9 mouse cellular contexts compared by ENCODE assay signal in genomic region chr3:122418564-122419274, GRCm38 (mm10).
DNase-seq lines count a peak whose midpoint lies in the region; ATAC-seq and TF ChIP-seq lines count a peak whose summit lies in the region.
"Had no signal": no experiment of that assay in that cellular context is flagged by ENCODE, and none has a peak within 500 bp of the region (broad histone marks: within the 10 kb centered on the region; RNA-seq: fewer than 3 reads in every experiment).

No protein-coding gene starts in this region.

- peaks cover 42% of the 10 kb centered on the region for H3K79me2 ChIP-seq in CH12.LX (replicated peaks; ENCODE audit: control insufficient read depth, extremely low read depth, insufficient read depth, poor library complexity, severe bottlenecking)

- peaks cover 5 to 38% of the 10 kb centered on the region in 2 experiments for H3K4me1 ChIP-seq in CH12.LX (ENCODE audit: control insufficient read depth in 1 of 2, insufficient read depth in 2 of 2)
- H3K4me1 ChIP-seq in hindbrain, embryonic 13.5 days (replicated peaks), result peaks cover 30% of the 10 kb centered on the region
- H3K4me1 ChIP-seq in midbrain, embryonic 10.5 days, result peaks cover 58% of the 10 kb centered on the region

- H3K4me3 ChIP-seq in gastrocnemius, adult 2 months, result peak overlapping the region; percentile 86
- H3K4me3 ChIP-seq in CH12.LX (replicated peaks in 1 of 3; ENCODE audit: low read depth in 2 of 3, low read length in 2 of 3, poor library complexity in 1 of 3), result peak overlapping the region; percentile 87 to 94 (median 89)
- peak overlapping the region; percentile 62 for H3K4me3 ChIP-seq in hindbrain, embryonic 13.5 days
- peak overlapping the region; percentile 80; the same call in 1 of the 2 replicates for H3K4me3 ChIP-seq in midbrain, embryonic 10.5 days

- H3K27ac ChIP-seq in gastrocnemius, adult 2 months, result peak overlapping the region; percentile 86
- H3K27ac ChIP-seq in CH12.LX (ENCODE audit: insufficient read depth, low read depth), result peak overlapping the region; percentile 6; the same call in 1 of the 2 replicates
- H3K27ac ChIP-seq in hindbrain, embryonic 13.5 days, result no peak overlapping the region
- H3K27ac ChIP-seq in midbrain, embryonic 10.5 days (replicated peaks), result no peak overlapping the region

- 32% methylated on average over 16 of the region's 16 CpGs for WGBS in hindbrain, embryonic 13.5 days
- WGBS in midbrain, embryonic 10.5 days, result 30% methylated on average over 16 of the region's 16 CpGs

- intact Hi-C loops in gastrocnemius, adult 2 months (cut with DNase I), result no loop called here

- no peak for DNase-seq in gastrocnemius, adult 2 months
- no peak for DNase-seq in gastrocnemius, postnatal 4 days (ENCODE audit: low spot score in 2 of 2)
- DNase-seq in CH12.LX (ENCODE audit: extremely low read depth), result peak; percentile 18
- DNase-seq in midbrain, embryonic 10.5 days (ENCODE audit: low spot score), result no peak
- DNase-seq in cerebellum, postnatal 10 days, result no peak
- DNase-seq in adrenal gland, postnatal 25 days, result no peak
- no peak for DNase-seq in spleen, postnatal 4 days (ENCODE audit: low spot score in 2 of 2)
- DNase-seq: gastrocnemius, postnatal 10 days had no signal

- peak; percentile 22; the same call in 1 of the 2 replicates for TF ChIP-seq EP300 in CH12.LX (IDR thresholded peaks at IDR 0.05; ENCODE audit: low read length)

- no peak for TF ChIP-seq RAD21 in CH12.LX (IDR thresholded peaks at IDR 0.05; ENCODE audit: low read depth, low read length)

- 0 out of 2 replicates have a peak, but pooled peaks have one; percentile 45 for TF ChIP-seq POLR2A in CH12.LX (IDR thresholded peaks at IDR 0.05; ENCODE audit: low read depth, low read length)

- TF ChIP-seq CTCF in gastrocnemius, adult 2 months (IDR thresholded peaks at IDR 0.05), result no peak
- no peak for TF ChIP-seq CTCF in CH12.LX (conservative IDR thresholded peaks at IDR 0.05 in 1 of 2, IDR thresholded peaks at IDR 0.05 in 1 of 2; ENCODE audit: low read depth in 2 of 2, low read length in 2 of 2)

- no peaks in the 10 kb centered on the region for H3K27me3 ChIP-seq in CH12.LX (replicated peaks)
- peaks cover 35% of the 10 kb centered on the region for H3K27me3 ChIP-seq in hindbrain, embryonic 13.5 days
- H3K27me3 ChIP-seq in midbrain, embryonic 10.5 days (ENCODE audit: low read depth, poor library complexity, severe bottlenecking), result peaks cover 55% of the 10 kb centered on the region

- no peak for ATAC-seq in hindbrain, embryonic 13.5 days (ENCODE audit: low FRiP score)

- H3K9me3 ChIP-seq in CH12.LX (replicated peaks; ENCODE audit: low read length), result no peaks in the 10 kb centered on the region
- H3K9me3 ChIP-seq in hindbrain, embryonic 13.5 days, result no peaks in the 10 kb centered on the region
- H3K9me3 ChIP-seq in midbrain, embryonic 10.5 days (replicated peaks), result no peaks in the 10 kb centered on the region

- peak overlapping the region; percentile 75 for H3K9ac ChIP-seq in CH12.LX (ENCODE audit: insufficient read depth, low read depth)
- H3K9ac ChIP-seq in hindbrain, embryonic 13.5 days, result peak overlapping the region; percentile 76; the same call in 1 of the 2 replicates

- H3K4me2 ChIP-seq in CH12.LX (ENCODE audit: insufficient read depth, low read depth, poor library complexity, severe bottlenecking), result peak overlapping the region; percentile 96
- peak overlapping the region; percentile 90 for H3K4me2 ChIP-seq in hindbrain, embryonic 13.5 days

- H3K36me3 ChIP-seq in CH12.LX (replicated peaks in 1 of 2; ENCODE audit: control insufficient read depth in 1 of 2, insufficient read depth in 1 of 2, low read length in 1 of 2), result peaks cover 2 to 10% of the 10 kb centered on the region in 2 experiments
- no peaks in the 10 kb centered on the region for H3K36me3 ChIP-seq in hindbrain, embryonic 13.5 days
- H3K36me3 ChIP-seq in midbrain, embryonic 10.5 days, result peaks cover 13% of the 10 kb centered on the region

- in situ Hi-C loops in CH12.LX (cut with MboI; ENCODE audit: low pct_ligation_motif_present, low pct_unique_long_range_greater_than_20kb, low sequenced_read_pairs), result no loop called here

- dilution Hi-C loops in CH12.LX (cut with MboI; ENCODE audit: extremely low pct_ligation_motif_present, extremely low pct_unique_long_range_greater_than_20kb, low sequenced_read_pairs), result no loop called here

TF ChIP-seq in CH12.LX, 34 proteins besides CTCF, POLR2A, EP300 and RAD21:
- TF ChIP-seq ELF1 (IDR thresholded peaks at IDR 0.05; ENCODE audit: low read depth, low read length) (no peak), CHD2 (IDR thresholded peaks at IDR 0.05; ENCODE audit: low read length) (no peak), SMC3 (IDR thresholded peaks at IDR 0.05; ENCODE audit: low read depth, low read length) (no peak), JUN (IDR thresholded peaks at IDR 0.05; ENCODE audit: insufficient read depth, low read depth, low read length) (no peak), MYC (IDR thresholded peaks at IDR 0.05; ENCODE audit: low read depth, low read length) (no peak), MXI1 (IDR thresholded peaks at IDR 0.05; ENCODE audit: low read depth, low read length) (no peak), TCF12 (IDR thresholded peaks at IDR 0.05; ENCODE audit: low read depth, low read length) (no peak), HCFC1 (IDR thresholded peaks at IDR 0.05; ENCODE audit: low read depth, low read length) (no peak), ZMIZ1 (IDR thresholded peaks at IDR 0.05; ENCODE audit: low read depth, low read length) (no peak), GABPA (IDR thresholded peaks at IDR 0.05; ENCODE audit: insufficient replicate concordance, low read depth, low read length) (no peak), ZKSCAN1 (IDR thresholded peaks at IDR 0.05; ENCODE audit: borderline replicate concordance, low read depth, low read length) (no peak), E2F4 (IDR thresholded peaks at IDR 0.05; ENCODE audit: insufficient replicate concordance, low read depth, low read length) (no peak), MAZ (IDR thresholded peaks at IDR 0.05; ENCODE audit: low read depth, low read length) (0 out of 2 replicates have a peak, but pooled peaks have one; percentile 11), MAX (IDR thresholded peaks at IDR 0.05; ENCODE audit: low read length) (no peak; the same call in 1 of the 2 replicates), ZC3H11A (IDR thresholded peaks at IDR 0.05; ENCODE audit: low read depth, low read length) (no peak), MAFK (IDR thresholded peaks at IDR 0.05; ENCODE audit: insufficient replicate concordance, low read length) (no peak), POLR2AphosphoS2 (IDR thresholded peaks at IDR 0.05; ENCODE audit: low read depth, low read length) (no peak), SIN3A (IDR thresholded peaks at IDR 0.05; ENCODE audit: low read length) (peak; percentile 14; the same call in 1 of the 2 replicates), ZNF384 (IDR thresholded peaks at IDR 0.05; ENCODE audit: low read depth, low read length) (peak; percentile 94), NELFE (IDR thresholded peaks at IDR 0.05; ENCODE audit: low read depth, low read length) (no peak), TBP (conservative IDR thresholded peaks at IDR 0.05; ENCODE audit: low read depth, low read length) (0 out of 2 replicates have a peak, but pooled peaks have one; percentile 45), RCOR1 (conservative IDR thresholded peaks at IDR 0.05; ENCODE audit: low read depth, low read length) (no peak), PAX5 (IDR thresholded peaks at IDR 0.05; ENCODE audit: low read length) (no peak), CHD1 (IDR thresholded peaks at IDR 0.05; ENCODE audit: low read depth, low read length) (peak; percentile 59; the same call in 1 of the 2 replicates), UBTF (IDR thresholded peaks at IDR 0.05; ENCODE audit: low read depth, low read length) (no peak), ETS1 (conservative IDR thresholded peaks at IDR 0.05; ENCODE audit: low read depth, low read length) (no peak), KAT2A (IDR thresholded peaks at IDR 0.05; ENCODE audit: insufficient replicate concordance, low read length) (no peak), MEF2A (IDR thresholded peaks at IDR 0.05; ENCODE audit: borderline replicate concordance, low read depth, low read length) (no peak), NRF1 (IDR thresholded peaks at IDR 0.05; ENCODE audit: low read depth, low read length) (no peak), JUND (conservative IDR thresholded peaks at IDR 0.05; ENCODE audit: low read depth, low read length) (no peak), IRF4 (IDR thresholded peaks at IDR 0.05; ENCODE audit: low read depth, low read length) (no peak), USF1 (IDR thresholded peaks at IDR 0.05; ENCODE audit: low read depth, low read length) (no peak), BHLHE40 (IDR thresholded peaks at IDR 0.05; ENCODE audit: low read depth, low read length) (no peak), USF2 (conservative IDR thresholded peaks at IDR 0.05; ENCODE audit: low read depth, low read length) (no peak)

Comparison
In these comparisons a context has a peak if more than half of its experiments do, and no peak if none do; other contexts are left out.
1. H3K27ac ChIP-seq: peak in gastrocnemius, adult 2 months (single experiment) and CH12.LX (single experiment); none in hindbrain, embryonic 13.5 days (single experiment) and midbrain, embryonic 10.5 days (single experiment).
2. Peak in every context shown above with its lines, with median percentiles within 50 percentile points of each other: H3K4me3 ChIP-seq.